Mouse (Mus musculus): ENCODE data around the gene 3110082I17Rik. TPM values are rescaled to one million over a fixed set of nuclear protein-coding genes. Genes with fewer than 3 reads are reported as not detected.

3110082I17Rik gene
- polyA plus RNA-seq, 1 experiment from 2014 or later = 22.4 TPM

DNA sequence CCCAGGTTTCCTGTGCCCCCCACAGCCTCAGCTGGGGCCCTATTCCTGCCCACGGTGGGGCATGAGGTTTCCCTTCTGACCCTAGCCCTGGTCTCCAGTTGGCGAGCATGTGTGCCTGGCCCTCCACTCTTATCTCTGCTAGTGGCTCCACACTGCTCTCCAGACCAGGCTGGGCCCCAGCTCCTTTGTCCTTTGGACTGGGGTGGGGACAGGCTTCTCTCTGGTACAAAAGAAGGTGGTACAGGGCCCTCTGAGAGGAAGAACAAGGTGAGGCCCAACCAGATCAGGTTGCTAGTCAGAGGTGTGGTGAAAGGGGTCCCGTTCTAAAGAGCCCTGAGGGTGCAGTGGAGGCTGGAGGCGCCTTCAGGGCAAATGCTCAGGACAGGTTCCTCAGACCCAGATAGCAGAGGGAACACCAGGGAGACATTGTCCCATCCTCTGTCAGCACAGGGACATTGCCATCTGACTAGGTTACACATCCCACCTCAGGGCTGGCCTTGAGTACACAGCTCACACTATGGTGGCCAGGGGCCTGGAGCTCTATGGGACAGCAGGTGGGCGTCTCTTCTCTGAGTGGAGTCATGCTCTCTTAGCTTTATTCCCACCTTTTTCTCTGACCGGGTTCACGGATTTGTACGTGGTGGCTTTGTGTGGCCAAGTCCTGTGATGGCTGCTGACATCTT is 127.6 kb downstream of the 3110082I17Rik start:
- Histone ChIP-seq H3K4me1 (peaks cover 21% of the 10 kb centered on the region), H3K4me2 (no peak overlapping the region), H3K4me3 (no peak overlapping the region), H3K36me3 (peaks cover 32% of the 10 kb centered on the region), H3K27ac (replicated peaks) (no peak overlapping the region), H3K9me3 (no peaks in the 10 kb centered on the region), H3K27me3 (replicated peaks) (peaks cover 27% of the 10 kb centered on the region), H3K9ac (peak overlapping the region; percentile 48; the same call in 1 of the 2 replicates)
- WGBS = 65% methylated on average over 8 of the region's 8 CpGs
- ATAC-seq (ENCODE audit: extremely low read depth, insufficient number of reproducible peaks, low FRiP score, low TSS enrichment) = no peak; the same call in 1 of the 2 replicates

DNA sequence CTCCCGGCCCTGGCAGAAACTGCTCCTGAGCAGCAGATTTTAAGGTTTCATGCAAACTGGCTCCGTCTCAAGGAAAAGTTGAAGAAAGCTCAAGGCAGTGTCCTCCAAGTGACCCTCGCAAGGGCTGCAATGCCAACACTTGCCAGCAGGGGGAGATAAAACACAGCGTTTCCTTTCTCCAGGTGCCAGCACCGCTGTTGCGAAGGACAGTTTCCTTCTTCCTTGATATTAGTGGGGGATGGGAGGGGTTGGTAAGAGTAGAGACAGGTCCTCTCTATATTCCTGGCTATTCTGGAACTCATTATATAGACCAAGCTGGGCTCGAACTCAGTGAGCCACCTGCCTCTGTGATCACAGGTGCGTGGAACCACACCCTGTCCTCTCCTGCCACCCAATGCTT is 128.6 kb downstream of the 3110082I17Rik start:
- Histone ChIP-seq H3K36me3 (peaks cover 22% of the 10 kb centered on the region), H3K9ac (no peak overlapping the region), H3K27me3 (replicated peaks) (peaks cover 37% of the 10 kb centered on the region), H3K4me1 (peaks cover 13% of the 10 kb centered on the region), H3K27ac (replicated peaks) (no peak overlapping the region), H3K4me2 (no peak overlapping the region), H3K4me3 (no peak overlapping the region), H3K9me3 (no peaks in the 10 kb centered on the region)
- ATAC-seq (ENCODE audit: extremely low read depth, insufficient number of reproducible peaks, low FRiP score, low TSS enrichment) = no peak
- WGBS = 20% methylated on average over 8 of the region's 8 CpGs

DNA sequence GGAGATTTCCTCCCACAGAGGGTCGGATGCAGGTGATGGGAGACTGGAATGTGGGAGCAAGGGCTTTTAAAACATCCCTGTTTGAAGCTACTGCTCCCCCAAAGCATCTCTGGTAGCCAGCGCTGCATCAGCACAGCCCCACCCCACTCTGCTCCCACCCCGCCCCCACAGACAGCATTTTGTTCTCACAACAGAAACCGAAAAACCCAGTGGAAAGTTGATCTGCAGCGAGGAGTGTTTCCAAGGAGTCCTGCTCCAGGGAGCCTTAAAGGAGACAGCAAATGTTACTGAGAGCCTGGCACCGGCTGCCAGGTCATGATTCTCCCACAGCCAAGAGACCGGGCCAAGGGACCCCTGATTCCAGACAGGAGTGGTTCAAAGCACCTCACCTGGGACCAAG is 129.6 kb downstream of the 3110082I17Rik start:
- Histone ChIP-seq H3K36me3 (peaks cover 13% of the 10 kb centered on the region), H3K9ac (no peak overlapping the region), H3K4me3 (no peak overlapping the region), H3K4me1 (peaks cover 14% of the 10 kb centered on the region), H3K27ac (replicated peaks) (no peak overlapping the region), H3K27me3 (replicated peaks) (peaks cover 46% of the 10 kb centered on the region), H3K4me2 (no peak overlapping the region), H3K9me3 (no peaks in the 10 kb centered on the region)
- WGBS = 68% methylated on average over 7 of the region's 7 CpGs
- ATAC-seq (ENCODE audit: extremely low read depth, insufficient number of reproducible peaks, low FRiP score, low TSS enrichment) = no peak

DNA sequence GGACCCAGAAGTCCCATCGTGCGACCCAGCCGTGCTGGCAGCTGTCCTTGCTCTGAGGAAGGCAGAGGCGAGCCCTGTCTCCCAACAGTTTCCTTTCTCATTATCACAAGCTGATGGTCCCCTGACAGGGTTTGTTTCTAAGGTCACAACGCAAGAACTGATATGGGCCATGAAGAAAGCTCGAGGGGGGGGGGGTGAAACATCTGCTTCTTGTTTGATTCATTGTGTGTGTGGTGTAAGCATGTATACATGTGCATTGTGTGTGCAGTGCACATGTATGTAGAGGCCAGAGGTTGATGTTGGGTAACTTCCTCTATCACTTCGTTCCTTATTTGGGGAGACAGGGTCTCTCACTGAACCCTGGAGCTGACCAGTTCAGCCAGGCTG is 132.7 kb downstream of the 3110082I17Rik start:
- H3K36me3 ChIP-seq = no peaks in the 10 kb centered on the region

DNA sequence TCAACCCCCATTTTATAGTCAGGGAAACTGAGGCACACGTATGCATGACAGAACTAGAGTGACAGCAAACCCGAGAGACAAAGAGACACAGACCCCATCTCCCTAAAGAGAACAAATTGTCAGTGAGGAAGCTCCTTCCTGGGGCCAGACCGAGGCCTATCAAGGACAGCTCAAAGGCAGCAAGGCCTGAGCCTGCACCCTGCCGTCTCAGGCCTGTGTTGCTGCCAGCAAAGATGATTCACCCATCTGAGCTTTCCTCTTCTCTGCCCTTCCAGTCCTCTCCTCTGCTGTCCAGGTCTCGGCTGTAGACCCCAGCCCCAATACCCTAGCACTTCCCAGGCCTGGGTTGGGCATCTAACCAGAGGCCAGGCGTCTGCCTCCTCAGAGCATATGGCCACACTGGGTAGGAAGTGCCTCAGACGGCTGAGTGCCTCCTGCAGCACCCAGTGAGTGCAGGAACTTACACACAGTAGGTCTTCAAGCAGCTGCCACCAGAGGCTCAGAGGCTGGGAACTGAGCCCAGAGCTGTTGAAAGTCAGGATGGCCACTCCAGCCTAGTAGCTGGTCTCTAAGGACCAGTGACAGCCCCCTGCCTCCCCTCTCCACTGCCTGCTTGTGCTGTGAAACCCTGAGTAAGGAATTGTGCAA is 133.2 kb downstream of the 3110082I17Rik start:
- no peak for ATAC-seq (ENCODE audit: extremely low read depth, insufficient number of reproducible peaks, low FRiP score, low TSS enrichment)
- peaks cover 82% of the 10 kb centered on the region for H3K27me3 ChIP-seq (replicated peaks)
- no peak overlapping the region for H3K4me2 ChIP-seq
- H3K4me1 ChIP-seq = peaks cover 29% of the 10 kb centered on the region
- no peak overlapping the region for H3K9ac ChIP-seq
- no peak overlapping the region for H3K4me3 ChIP-seq
- no peak overlapping the region for H3K27ac ChIP-seq (replicated peaks)
- WGBS = 61% methylated on average over 7 of the region's 7 CpGs
- no peaks in the 10 kb centered on the region for H3K36me3 ChIP-seq
- no peaks in the 10 kb centered on the region for H3K9me3 ChIP-seq

More for the DNA sequence above, 132.7 kb downstream of the 3110082I17Rik start:
- WGBS = 51% methylated on average over 7 of the region's 7 CpGs
- H3K4me2 ChIP-seq = no peak overlapping the region
- H3K9ac ChIP-seq = no peak overlapping the region
- no peak for ATAC-seq (ENCODE audit: extremely low read depth, insufficient number of reproducible peaks, low FRiP score, low TSS enrichment)
- H3K27ac ChIP-seq (replicated peaks) = no peak overlapping the region
- H3K27me3 ChIP-seq (replicated peaks) = peaks cover 76% of the 10 kb centered on the region
- peaks cover 34% of the 10 kb centered on the region for H3K4me1 ChIP-seq
- no peak overlapping the region for H3K4me3 ChIP-seq
- no peaks in the 10 kb centered on the region for H3K9me3 ChIP-seq

DNA sequence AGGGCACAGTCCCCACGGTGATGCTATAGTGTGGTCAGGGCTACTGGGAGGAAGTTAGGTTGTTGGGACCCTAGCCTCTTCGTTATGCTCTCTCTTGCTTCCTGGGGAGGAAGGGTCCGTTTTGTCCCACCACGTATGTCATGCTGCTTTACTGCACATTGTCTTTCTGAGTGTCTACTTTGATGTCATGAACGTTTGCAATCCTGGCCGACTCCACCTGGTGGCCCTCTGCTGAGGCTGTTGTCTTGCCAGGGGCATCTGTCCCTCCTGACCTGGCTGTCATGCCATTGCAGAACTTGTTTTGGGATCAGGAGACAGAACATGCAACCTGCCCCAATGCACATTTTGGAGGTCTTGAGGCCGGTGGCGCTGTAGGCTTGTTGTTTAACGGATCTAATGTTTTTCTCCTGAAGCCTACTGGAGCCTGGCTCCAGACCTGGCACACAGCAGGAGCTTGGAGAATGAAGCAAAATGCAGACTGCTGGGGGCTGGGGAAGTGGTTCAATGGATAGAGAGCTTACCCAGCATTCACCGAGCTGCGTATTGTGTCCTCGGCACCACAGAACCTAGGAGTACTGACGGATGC is 134.1 kb downstream of the 3110082I17Rik start:
- Histone ChIP-seq H3K4me1 (peaks cover 25% of the 10 kb centered on the region), H3K9ac (no peak overlapping the region), H3K36me3 (no peaks in the 10 kb centered on the region), H3K4me3 (no peak overlapping the region; the same call in 1 of the 2 replicates), H3K4me2 (no peak overlapping the region), H3K27me3 (replicated peaks) (peaks cover 81% of the 10 kb centered on the region), H3K9me3 (no peaks in the 10 kb centered on the region), H3K27ac (replicated peaks) (no peak overlapping the region)
- 60% methylated on average over 13 of the region's 13 CpGs for WGBS
- ATAC-seq (ENCODE audit: extremely low read depth, insufficient number of reproducible peaks, low FRiP score, low TSS enrichment) = no peak

DNA sequence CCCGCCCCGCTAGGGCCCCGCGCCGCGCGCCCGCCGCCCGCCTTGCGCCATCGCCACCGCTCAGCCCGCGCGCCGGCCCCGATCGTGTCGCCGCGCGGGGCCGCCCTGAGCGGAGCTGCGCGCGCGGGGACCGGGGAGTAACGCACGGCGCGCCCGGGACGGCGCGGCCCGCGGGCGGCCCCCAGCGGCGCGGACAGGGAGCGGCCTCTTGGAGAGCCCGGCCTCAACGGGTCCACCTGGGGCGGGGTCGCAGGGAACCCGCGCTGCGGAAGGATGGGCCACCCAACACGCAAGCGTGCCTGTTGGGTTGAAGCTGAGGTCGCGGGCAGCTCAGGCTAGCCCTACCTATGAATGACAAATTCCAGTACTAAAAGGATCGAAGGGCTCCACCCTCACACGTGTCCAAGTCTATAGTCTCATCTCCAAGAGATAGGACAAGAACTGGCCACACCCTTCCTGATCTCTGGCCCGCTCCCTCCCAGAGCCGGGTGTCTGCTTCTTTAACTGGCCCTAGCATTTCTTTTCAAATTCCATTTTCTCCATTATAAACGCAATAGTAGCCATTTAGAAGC is 134.8 kb downstream of the 3110082I17Rik start, which contains the start of gene Adap1:
Adap1 (minus strand) TSS at position 228 of the 572 bp plus-strand sequence.
- H3K4me3 ChIP-seq = peak within 1 kb of the TSS; percentile 71
- H3K36me3 ChIP-seq = no peaks in the 10 kb centered on the region
- H3K4me2 ChIP-seq = peak within 1 kb of the TSS; percentile 97
- no peak within 1 kb of the TSS for H3K27ac ChIP-seq (replicated peaks)
- H3K27me3 ChIP-seq (replicated peaks) = peaks cover 75% of the 10 kb centered on the region
- 2% methylated on average over 58 of the region's 61 CpGs for WGBS
- H3K9ac ChIP-seq = peak within 1 kb of the TSS; percentile 84
- H3K4me1 ChIP-seq = peaks cover 25% of the 10 kb centered on the region
- 0 out of 2 replicates have a peak, but pooled peaks have one; percentile 31 for ATAC-seq (ENCODE audit: extremely low read depth, insufficient number of reproducible peaks, low FRiP score, low TSS enrichment)
- no peaks in the 10 kb centered on the region for H3K9me3 ChIP-seq

DNA sequence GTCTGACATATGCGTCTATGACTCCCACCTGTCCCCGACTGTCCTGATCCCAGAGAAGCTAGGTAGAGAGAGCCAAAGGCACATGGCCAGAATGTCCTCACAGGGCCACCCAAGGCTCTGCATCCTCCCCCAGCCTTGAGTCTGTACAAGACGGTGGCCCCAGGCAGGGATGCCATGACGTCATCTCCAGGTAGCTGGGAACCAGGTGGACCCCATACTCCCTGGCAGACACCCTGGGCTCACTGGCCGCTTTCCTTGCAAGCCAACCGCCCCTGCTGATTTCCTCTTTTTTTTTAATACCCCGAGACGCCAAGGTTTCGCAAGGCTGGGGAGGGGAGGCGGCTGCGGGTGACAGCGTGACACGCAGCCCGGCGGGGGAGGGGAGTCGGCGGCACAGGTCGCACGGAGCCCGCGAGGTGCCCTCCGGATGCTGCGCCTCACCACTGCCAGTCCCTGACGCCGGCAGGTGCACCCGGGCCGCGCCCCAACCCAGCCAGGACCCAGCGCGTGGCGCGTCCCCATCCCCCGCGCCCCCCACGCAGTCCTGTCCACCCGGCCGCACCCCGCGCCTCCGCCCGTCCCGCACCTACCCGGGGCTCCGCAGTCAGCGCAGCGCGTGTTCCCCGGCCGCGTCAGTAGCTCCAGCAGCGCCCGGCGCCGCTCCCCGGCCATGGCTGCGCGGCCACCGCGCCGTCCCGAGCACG is 135.5 kb downstream of the 3110082I17Rik start:
- H3K4me3 ChIP-seq = peak overlapping the region; percentile 71
- H3K36me3 ChIP-seq = no peaks in the 10 kb centered on the region
- 3% methylated on average over 50 of the region's 62 CpGs for WGBS
- 0 out of 2 replicates have a peak, but pooled peaks have one; percentile 14 for ATAC-seq (ENCODE audit: extremely low read depth, insufficient number of reproducible peaks, low FRiP score, low TSS enrichment)
- no peaks in the 10 kb centered on the region for H3K9me3 ChIP-seq
- H3K4me2 ChIP-seq = peak overlapping the region; percentile 97
- H3K27me3 ChIP-seq (replicated peaks) = peaks cover 77% of the 10 kb centered on the region
- peak overlapping the region; percentile 84 for H3K9ac ChIP-seq
- no peak overlapping the region for H3K27ac ChIP-seq (replicated peaks)
- H3K4me1 ChIP-seq = peaks cover 25% of the 10 kb centered on the region

DNA sequence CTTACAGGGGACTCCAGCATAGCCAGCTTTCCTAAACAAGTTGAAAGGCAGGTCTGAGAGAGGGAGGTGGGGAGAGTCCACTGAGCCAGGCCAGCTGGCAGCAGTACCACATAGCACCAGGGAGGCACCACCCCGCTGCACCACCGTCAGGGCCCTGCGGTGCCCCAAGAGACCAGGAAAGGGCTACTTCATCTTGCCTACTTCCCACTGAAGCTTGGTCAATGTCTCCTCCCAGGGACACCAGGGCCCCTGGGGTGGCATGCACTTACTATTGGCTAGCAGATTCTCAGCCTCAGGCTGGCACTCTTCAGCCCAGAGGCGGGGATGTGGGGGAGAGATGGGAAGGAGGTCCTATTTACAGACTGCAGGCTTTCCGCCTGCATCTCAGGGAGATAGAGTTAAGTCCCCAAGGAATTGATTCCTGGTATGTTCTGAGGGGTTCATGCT is 136.3 kb downstream of the 3110082I17Rik start:
- peaks cover 25% of the 10 kb centered on the region for H3K4me1 ChIP-seq
- H3K9me3 ChIP-seq = no peaks in the 10 kb centered on the region
- no peaks in the 10 kb centered on the region for H3K36me3 ChIP-seq
- ATAC-seq (ENCODE audit: extremely low read depth, insufficient number of reproducible peaks, low FRiP score, low TSS enrichment) = no peak
- H3K9ac ChIP-seq = no peak overlapping the region
- WGBS = 57% methylated on average over 5 of the region's 5 CpGs
- no peak overlapping the region for H3K27ac ChIP-seq (replicated peaks)
- peaks cover 73% of the 10 kb centered on the region for H3K27me3 ChIP-seq (replicated peaks)
- H3K4me2 ChIP-seq = peak overlapping the region; percentile 97
- H3K4me3 ChIP-seq = peak overlapping the region; percentile 71; the same call in 1 of the 2 replicates

DNA sequence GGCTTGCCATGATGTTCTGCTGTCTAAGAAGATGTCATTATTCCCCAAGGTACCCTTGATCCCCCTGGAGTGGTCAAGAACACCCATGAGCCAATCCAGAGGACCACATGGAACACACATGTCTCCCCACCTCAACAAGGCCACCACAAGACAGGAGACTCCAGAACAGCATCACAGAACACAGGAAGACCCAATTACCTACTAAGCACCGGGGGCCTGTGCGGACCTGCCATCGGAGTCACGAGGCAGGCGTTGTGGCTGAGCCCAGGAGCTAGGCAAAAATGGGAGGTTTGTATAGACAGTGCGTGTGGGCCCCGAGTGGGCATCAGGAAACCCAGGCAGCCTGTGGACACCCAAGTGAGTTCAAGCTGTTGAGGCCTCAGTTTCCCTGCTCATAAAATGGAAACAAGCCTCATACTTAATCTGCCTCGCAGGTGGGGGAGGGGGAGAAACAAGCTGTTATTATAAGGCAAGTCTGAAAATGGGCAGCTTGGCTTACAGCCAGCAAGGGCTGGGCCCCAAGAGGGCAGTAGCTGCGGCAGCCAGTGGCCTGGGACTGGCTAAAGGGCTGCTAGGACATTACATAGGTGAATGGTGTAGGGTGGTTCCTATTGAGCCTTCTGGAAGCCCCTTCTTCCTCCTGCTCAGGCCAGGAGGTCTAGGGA is 136.9 kb downstream of the 3110082I17Rik start:
- ATAC-seq (ENCODE audit: extremely low read depth, insufficient number of reproducible peaks, low FRiP score, low TSS enrichment) = no peak
- 69% methylated on average over 9 of the region's 9 CpGs for WGBS
- Histone ChIP-seq H3K27me3 (replicated peaks) (peaks cover 76% of the 10 kb centered on the region), H3K9me3 (no peaks in the 10 kb centered on the region), H3K4me3 (no peak overlapping the region), H3K4me2 (peak overlapping the region; percentile 97; the same call in 1 of the 2 replicates), H3K9ac (no peak overlapping the region), H3K27ac (replicated peaks) (no peak overlapping the region), H3K36me3 (no peaks in the 10 kb centered on the region), H3K4me1 (peaks cover 25% of the 10 kb centered on the region)
